8 mouse cellular contexts compared by ENCODE assay signal in the genomic region with DNA sequence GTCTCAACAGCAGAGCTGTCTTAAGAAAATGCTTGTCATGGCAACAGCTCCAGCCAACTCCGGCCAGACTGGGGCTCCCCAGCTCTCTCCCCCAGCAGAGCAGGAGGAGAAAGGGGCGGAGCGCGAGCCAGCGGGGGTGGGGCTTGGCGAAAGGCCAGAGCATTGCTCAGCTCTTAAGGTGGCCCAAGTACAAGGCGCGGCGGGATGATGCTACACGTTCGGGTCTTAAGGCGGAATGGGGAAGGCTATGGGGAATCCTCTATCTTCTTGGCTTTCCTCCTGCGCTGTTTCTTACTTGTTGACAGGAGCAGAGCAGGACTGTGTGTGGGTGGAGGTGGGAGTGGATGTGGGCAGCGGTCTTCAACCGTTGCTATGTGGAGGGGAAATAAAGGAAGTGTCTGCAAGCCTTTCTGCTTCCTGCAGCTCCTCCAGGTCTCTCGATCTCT. TPM values are rescaled to one million over a fixed set of nuclear protein-coding genes. Genes with fewer than 3 reads are reported as not detected.
DNase-seq lines count a peak whose midpoint lies in the region; ATAC-seq lines count a peak whose summit lies in the region.

TSS of gene Atp2b4 (minus strand) at position 94 of the 446 bp plus-strand sequence.

- intact Hi-C loops in gastrocnemius, postnatal 14 days (cut with DNase I; ENCODE audit: low total_unique reads): no loop called here
- intact Hi-C loops in left cerebral cortex, postnatal 10 days (cut with DNase I): no loop called here

- peak; percentile 98 to 99 for DNase-seq in adrenal gland, adult (ENCODE audit: inconsistent age in 2 of 2, low spot score in 1 of 2)
- DNase-seq in embryo, embryonic 10.5 days (ENCODE audit: low spot score): peak; percentile 93
- DNase-seq in gastrocnemius, postnatal 14 days: peak; percentile 97
- peak; percentile 94 to 96 for DNase-seq in left cerebral cortex, postnatal 10 days (ENCODE audit: extremely low spot score in 1 of 2, low spot score in 2 of 2)
- DNase-seq in right cerebral cortex, postnatal 25 days: peak; percentile 93
- peak; percentile 96 to 99 for DNase-seq in urinary bladder, postnatal 4 days (ENCODE audit: low spot score in 2 of 2)

- peak; percentile 73 for ATAC-seq in inflammation-experienced regulatory T-cells, adult 6 months
- ATAC-seq in megakaryocyte-erythroid progenitor cell, adult 5-6 weeks (replicated peaks; ENCODE audit: low FRiP score, low TSS enrichment, poor library complexity, severe bottlenecking): peak; percentile 80

RNA-seq across cellular contexts. Expression of gene Atp2b4, which starts in this region (rescaled TPM):
- 10 to 100 TPM; 22.1 to 24.4 TPM for total RNA-seq in gastrocnemius, postnatal 14 days (2021)
- polyA plus RNA-seq in inflammation-experienced regulatory T-cells, adult 6 months (2017; shearing (Covaris generic)): 10 to 100 TPM; 13.7 to 26.5 (median 16.2) TPM
- 100 to 1,000 TPM; 257 to 273 TPM for total RNA-seq in left cerebral cortex, postnatal 10 days (2021)
- 36.9 and 42.3 TPM in 2 replicates for total RNA-seq in megakaryocyte-erythroid progenitor cell, adult 5-6 weeks (2014; fragmentation: Nextera tagmentation)
- 23.0 and 24.9 TPM in 2 replicates for total RNA-seq in megakaryocyte-erythroid progenitor cell, adult 5-6 weeks (2017)

Comparison
In these comparisons a context has a peak if more than half of its experiments do, and no peak if none do; other contexts are left out.
1. Peak in every context shown above with its lines: DNase-seq and ATAC-seq.
2. RNA of gene Atp2b4 (total RNA-seq): 257 to 273 TPM in left cerebral cortex, postnatal 10 days; 23.0 to 42.3 TPM in megakaryocyte-erythroid progenitor cell, adult 5-6 weeks and 22.1 to 24.4 TPM in gastrocnemius, postnatal 14 days; every median in the first group is over 4 times any median in the second.